Mouse (Mus musculus): Measurements from ENCODE around the gene Ephb2. TPM values are rescaled to one million over a fixed set of nuclear protein-coding genes. Genes with fewer than 3 reads are reported as not detected.

The Ephb2 gene
- polyA plus RNA-seq, 1 experiment from 2014 or later: 0.07 TPM

DNA sequence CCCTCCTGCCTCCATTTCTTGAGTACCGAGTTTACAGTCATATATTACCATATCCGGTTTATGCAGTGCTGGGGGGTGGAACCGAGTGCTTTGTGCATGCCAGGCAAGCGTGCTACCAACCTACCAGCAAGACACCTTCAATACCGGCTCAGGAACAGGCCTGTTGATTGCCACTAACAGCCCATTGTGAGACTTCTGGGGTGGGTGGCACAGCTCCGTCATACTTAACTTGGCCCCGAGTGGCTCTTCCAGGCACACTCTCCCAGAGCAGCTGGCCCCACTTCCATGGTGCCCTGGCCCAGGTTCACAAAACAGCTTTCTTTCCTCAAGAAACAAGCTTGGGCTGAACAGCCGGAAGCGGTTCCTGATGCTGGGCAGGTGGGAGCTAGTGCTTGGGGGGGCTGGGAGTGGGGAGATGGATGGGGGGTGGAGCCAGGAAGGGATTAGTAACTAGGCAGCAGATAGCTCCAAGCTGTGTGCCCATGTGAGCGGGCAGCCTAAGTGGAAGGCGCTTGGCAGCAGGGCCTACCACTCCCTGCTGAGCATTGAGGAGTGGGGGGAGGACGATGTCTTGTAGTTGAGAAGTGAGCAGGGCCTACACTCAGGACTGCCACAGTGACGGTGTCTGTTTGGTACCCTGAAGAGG is 183.8 kb downstream of the Ephb2 start:
- Histone ChIP-seq H3K4me3 (ENCODE audit: inconsistent target) (no peak overlapping the region), H3K36me3 (ENCODE audit: inconsistent target) (no peaks in the 10 kb centered on the region), H3K27ac (no peak overlapping the region), H3K79me2 (ENCODE audit: inconsistent target) (no peaks in the 10 kb centered on the region)
- WGBS (ENCODE audit: missing documents): 88% methylated on average over 13 of the region's 13 CpGs

DNA sequence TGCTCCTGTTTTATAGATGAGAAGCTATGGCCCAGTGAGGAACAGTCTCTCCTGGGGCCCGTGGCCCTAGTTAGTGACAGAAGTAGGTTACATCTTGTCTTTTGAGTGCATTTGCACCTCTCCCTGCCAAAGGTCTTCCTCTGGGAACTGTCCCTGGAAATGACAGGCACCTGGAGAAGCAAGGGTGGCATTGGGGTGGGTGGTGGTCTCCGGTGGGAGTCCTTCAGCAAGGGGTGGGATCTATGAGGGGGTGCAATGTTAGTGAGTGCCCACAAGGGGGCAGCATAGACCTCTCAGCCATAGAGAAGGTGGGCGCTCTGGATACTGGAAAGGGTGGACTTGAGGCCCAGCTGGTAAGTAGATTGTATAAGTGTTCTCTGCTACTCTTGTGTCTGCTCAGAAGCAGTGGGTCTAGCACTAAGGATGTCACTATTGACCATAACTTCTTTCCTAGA is 184.4 kb downstream of the Ephb2 start:
- no peak overlapping the region for H3K27ac ChIP-seq
- H3K79me2 ChIP-seq (ENCODE audit: inconsistent target): no peaks in the 10 kb centered on the region
- 73% methylated on average over 2 of the region's 3 CpGs for WGBS (ENCODE audit: missing documents)
- H3K4me3 ChIP-seq (ENCODE audit: inconsistent target): no peak overlapping the region
- no peaks in the 10 kb centered on the region for H3K36me3 ChIP-seq (ENCODE audit: inconsistent target)

DNA sequence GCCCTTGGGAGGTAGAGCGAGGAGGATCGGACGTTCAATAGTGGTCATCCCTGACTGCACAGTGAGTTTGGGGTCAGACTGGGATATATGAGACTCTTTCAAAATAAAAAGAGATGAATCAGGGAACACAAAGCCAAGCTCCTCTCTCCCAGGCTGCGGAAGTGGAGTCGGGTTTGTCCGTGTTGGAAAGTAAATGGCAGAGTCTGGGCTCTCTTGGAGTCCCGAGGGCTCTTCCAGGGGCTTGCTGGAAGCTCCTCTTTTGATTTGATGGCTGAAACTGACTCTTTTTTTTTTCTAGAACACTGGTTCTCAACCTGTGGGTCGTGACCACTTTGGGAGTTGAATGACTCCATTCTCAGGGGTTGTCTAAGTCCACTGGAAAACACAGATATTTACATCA is 185.5 kb downstream of the Ephb2 start:
- no peak overlapping the region for H3K4me3 ChIP-seq (ENCODE audit: inconsistent target)
- H3K79me2 ChIP-seq (ENCODE audit: inconsistent target): no peaks in the 10 kb centered on the region
- WGBS (ENCODE audit: missing documents): 93% methylated on average over 8 of the region's 8 CpGs
- H3K27ac ChIP-seq: no peak overlapping the region
- H3K36me3 ChIP-seq (ENCODE audit: inconsistent target): no peaks in the 10 kb centered on the region

DNA sequence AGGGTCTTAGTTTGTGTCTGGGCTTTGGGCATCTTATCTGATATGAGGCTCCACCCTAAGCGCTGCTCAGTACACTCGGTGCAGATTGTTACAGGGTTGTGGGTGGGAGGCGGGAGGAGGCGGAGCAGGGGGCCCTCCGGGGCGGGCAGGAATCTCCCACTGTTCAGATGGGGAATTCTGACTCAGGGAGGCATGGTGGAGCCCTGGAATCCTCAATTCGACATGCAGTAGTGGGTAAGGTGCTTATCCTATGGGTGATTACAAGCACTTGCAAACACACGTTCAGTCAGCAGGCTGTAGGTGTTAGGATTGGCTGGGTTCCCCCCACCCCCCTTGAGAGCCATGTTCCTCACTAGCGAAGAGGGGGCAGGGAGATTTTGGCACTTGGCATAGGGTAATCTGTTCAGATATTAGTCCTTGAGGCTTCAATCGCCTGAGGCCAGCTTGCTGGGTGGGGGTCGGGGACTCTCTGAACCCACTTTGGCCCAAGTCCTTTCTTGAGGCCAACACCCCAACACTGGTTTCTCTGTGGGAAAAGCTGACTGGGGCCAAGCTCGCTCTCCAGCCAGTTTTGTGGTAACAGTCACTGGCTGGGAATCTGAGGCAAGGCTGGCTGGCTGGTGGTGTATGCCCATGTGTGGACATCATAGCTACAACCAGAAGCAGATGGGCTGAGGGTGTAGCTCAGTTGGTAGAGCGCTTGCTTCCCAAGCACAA is 186.2 kb downstream of the Ephb2 start:
- Histone ChIP-seq H3K79me2 (ENCODE audit: inconsistent target) (no peaks in the 10 kb centered on the region), H3K4me3 (ENCODE audit: inconsistent target) (no peak overlapping the region), H3K27ac (no peak overlapping the region), H3K36me3 (ENCODE audit: inconsistent target) (no peaks in the 10 kb centered on the region)
- whole genome bisulfite sequencing (ENCODE audit: missing documents): 83% methylated on average over 12 of the region's 13 CpGs

GRCm38 (mm10) chr4:136648922-136649479 is 186.8 kb downstream of the Ephb2 start:
- H3K27ac ChIP-seq: no peak overlapping the region
- no peak overlapping the region for H3K4me3 ChIP-seq (ENCODE audit: inconsistent target)
- no peaks in the 10 kb centered on the region for H3K79me2 ChIP-seq (ENCODE audit: inconsistent target)
- no peaks in the 10 kb centered on the region for H3K36me3 ChIP-seq (ENCODE audit: inconsistent target)
- WGBS (ENCODE audit: missing documents): 50% methylated on average over 11 of the region's 11 CpGs

GRCm38 (mm10) chr4:136638890-136639289 is 196.9 kb downstream of the Ephb2 start:
- Histone ChIP-seq H3K27ac (no peak overlapping the region), H3K79me2 (ENCODE audit: inconsistent target) (no peaks in the 10 kb centered on the region), H3K4me3 (ENCODE audit: inconsistent target) (no peak overlapping the region), H3K36me3 (ENCODE audit: inconsistent target) (no peaks in the 10 kb centered on the region)
- WGBS (ENCODE audit: missing documents): 41% methylated on average over 10 of the region's 10 CpGs

DNA sequence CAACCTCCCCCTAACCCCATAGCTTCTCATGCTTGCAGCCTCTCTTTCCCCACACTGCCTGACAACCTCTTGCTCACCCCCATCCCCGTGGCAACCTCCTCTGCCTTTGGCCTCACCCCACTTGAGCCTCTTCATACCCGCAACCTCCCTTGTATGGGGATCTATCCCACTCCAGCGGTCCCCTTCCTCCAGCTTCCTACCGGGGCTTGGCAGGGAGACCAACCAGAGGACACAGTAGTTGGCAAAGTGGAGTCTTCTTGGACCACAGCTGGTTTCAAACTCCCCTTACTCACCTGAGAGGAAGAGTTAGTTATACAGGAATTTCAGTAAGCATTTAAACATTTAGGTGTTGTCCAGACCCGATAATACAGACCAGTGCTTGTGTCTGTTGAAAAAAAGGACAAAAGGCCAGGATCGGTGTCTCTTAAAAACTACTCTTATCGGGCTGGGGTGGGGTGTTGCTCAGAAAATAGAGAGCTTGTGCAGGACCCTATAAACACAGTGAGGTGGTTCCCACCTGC is 197.5 kb downstream of the Ephb2 start:
- Histone ChIP-seq H3K79me2 (ENCODE audit: inconsistent target) (no peaks in the 10 kb centered on the region), H3K4me3 (ENCODE audit: inconsistent target) (no peak overlapping the region), H3K27ac (no peak overlapping the region), H3K36me3 (ENCODE audit: inconsistent target) (no peaks in the 10 kb centered on the region)
- WGBS (ENCODE audit: missing documents): 84% methylated on average over 7 of the region's 7 CpGs

DNA sequence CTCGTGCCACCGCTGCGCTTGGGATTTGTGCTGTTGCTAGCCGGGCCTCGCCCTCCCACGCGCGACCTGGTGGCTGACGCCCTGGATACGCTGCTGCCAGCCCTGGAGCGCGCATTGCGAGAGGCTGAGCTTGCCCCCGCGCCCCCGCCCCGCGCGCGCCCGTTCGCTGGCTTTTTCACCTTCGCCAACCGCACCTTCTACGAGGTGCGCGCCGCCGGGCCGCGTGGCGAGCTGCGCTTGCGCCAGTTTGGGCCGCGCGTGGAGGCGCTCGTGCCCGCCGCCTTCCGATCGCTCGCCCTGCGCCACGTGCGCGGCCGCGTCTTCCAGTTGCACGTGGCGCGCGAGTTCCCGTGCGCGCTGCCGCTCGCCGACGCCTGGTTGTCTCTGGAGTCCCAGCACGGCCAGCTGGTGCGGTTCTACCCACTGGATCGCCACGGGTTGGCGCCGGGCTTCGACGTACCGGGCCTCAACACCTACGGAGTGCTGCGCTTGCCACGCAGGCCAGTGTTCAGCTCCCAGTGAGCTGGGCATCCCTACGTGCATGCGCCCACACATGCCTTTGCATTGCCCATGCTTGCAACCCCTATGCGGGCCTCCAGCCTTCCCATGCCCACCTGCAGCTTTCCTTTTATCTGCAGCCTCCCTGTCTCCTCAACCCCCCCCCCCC is 198.1 kb downstream of the Ephb2 start:
- H3K36me3 ChIP-seq (ENCODE audit: inconsistent target): no peaks in the 10 kb centered on the region
- WGBS (ENCODE audit: missing documents): 5% methylated on average over 59 of the region's 76 CpGs
- H3K27ac ChIP-seq: no peak overlapping the region
- H3K4me3 ChIP-seq (ENCODE audit: inconsistent target): no peak overlapping the region
- no peaks in the 10 kb centered on the region for H3K79me2 ChIP-seq (ENCODE audit: inconsistent target)

DNA sequence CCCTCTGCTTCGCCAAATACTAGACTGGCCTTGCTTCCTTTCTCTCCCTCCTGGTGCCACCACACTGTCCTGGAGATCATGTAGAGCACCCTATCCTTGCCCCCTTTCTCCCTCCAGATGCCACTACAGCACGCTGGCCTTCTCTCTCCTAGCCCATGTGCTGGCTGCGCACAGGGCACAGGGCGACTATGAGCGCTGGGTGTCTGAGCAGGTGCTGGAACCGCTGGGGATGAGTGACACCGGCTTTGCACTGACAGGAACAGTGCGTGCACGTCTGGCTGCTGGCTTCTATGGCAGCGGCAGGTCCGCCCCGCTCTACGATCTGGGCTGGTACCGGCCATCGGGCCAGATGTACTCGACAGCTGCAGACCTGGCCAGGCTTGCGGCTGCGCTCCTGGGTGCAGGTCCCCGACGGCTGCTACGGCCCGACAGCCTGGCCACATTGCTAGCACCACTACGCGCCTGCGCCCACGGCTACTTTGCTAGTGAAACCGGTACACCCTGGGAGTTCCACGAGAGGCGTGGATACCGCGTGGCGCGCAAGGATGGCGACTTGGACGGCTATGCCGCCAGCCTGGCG is 198.7 kb downstream of the Ephb2 start:
- no peak overlapping the region for H3K4me3 ChIP-seq (ENCODE audit: inconsistent target)
- no peak overlapping the region for H3K27ac ChIP-seq
- H3K79me2 ChIP-seq (ENCODE audit: inconsistent target): no peaks in the 10 kb centered on the region
- no peaks in the 10 kb centered on the region for H3K36me3 ChIP-seq (ENCODE audit: inconsistent target)
- 29% methylated on average over 37 of the region's 37 CpGs for WGBS (ENCODE audit: missing documents)

DNA sequence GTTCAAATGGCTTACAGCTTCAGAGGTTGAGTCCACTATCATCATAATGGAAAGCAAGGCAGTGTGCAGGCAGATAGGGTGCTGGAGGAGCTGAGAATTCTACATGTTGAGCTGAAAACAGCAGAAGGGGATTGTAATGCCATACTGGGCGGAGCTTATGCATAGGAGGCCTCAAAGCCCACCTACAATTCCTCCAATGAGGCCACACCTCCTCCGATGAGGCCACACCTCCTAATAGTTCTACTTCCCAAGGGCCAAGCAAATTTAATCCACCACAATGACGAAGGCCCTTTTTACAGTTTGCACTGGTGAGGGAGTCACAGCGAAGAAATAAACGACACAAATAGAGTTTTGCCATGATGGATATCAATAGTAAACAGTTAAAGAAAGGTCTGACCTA is 199.3 kb downstream of the Ephb2 start:
- H3K27ac ChIP-seq: no peak overlapping the region
- H3K79me2 ChIP-seq (ENCODE audit: inconsistent target): no peaks in the 10 kb centered on the region
- 84% methylated on average over 5 of the region's 5 CpGs for WGBS (ENCODE audit: missing documents)
- no peak overlapping the region for H3K4me3 ChIP-seq (ENCODE audit: inconsistent target)
- H3K36me3 ChIP-seq (ENCODE audit: inconsistent target): no peaks in the 10 kb centered on the region

- Histone ChIP-seq H3K79me2 (ENCODE audit: inconsistent target) (no peaks in the 10 kb centered on the region), H3K4me3 (ENCODE audit: inconsistent target) (no peak overlapping the region), H3K27ac (no peak overlapping the region), H3K36me3 (ENCODE audit: inconsistent target) (no peaks in the 10 kb centered on the region)
Measured at GRCm38 (mm10) chr4:136635995-136636394, 199.8 kb downstream of the Ephb2 start.

GRCm38 (mm10) chr4:136631237-136631994 is 204.4 kb downstream of the Ephb2 start:
- no peaks in the 10 kb centered on the region for H3K36me3 ChIP-seq (ENCODE audit: inconsistent target)
- H3K79me2 ChIP-seq (ENCODE audit: inconsistent target): no peaks in the 10 kb centered on the region
- H3K4me3 ChIP-seq (ENCODE audit: inconsistent target): no peak overlapping the region
- H3K27ac ChIP-seq: no peak overlapping the region
- 85% methylated on average over 9 of the region's 11 CpGs for WGBS (ENCODE audit: missing documents)

DNA sequence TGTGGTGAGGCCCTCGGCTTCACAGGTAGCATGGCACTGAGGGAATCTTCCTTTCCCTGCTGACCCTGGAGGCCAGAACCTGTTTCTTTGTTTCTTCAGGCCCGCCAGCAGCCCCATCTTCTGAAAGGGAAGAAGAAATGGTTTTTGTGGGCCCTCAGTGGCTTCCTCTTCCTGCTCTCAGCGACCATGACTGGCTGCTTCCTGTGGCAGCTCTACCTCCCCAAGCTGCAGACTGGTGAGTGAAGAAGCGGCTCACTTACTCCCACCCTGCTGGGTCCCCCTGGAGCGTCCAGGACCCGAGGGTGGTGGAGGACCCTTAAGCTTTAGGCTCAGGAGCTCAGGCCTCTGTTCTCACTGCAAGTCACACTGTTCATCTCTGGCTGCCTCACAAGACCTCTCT is 209.2 kb downstream of the Ephb2 start:
- no peak overlapping the region for H3K27ac ChIP-seq
- no peaks in the 10 kb centered on the region for H3K79me2 ChIP-seq (ENCODE audit: inconsistent target)
- H3K4me3 ChIP-seq (ENCODE audit: inconsistent target): no peak overlapping the region
- WGBS (ENCODE audit: missing documents): 15% methylated on average over 6 of the region's 6 CpGs
- no peaks in the 10 kb centered on the region for H3K36me3 ChIP-seq (ENCODE audit: inconsistent target)

GRCm38 (mm10) chr4:136622388-136622787 is 213.4 kb downstream of the Ephb2 start, which contains the start of gene Lactbl1:
Gene Lactbl1, plus strand, starts transcription at chr4:136622621.
- 86% methylated on average over 4 of the region's 6 CpGs for WGBS (ENCODE audit: missing documents)
- no peaks in the 10 kb centered on the region for H3K79me2 ChIP-seq (ENCODE audit: inconsistent target)
- H3K27ac ChIP-seq: no peak within 1 kb of the TSS
- no peaks in the 10 kb centered on the region for H3K36me3 ChIP-seq (ENCODE audit: inconsistent target)
- no peak within 1 kb of the TSS for H3K4me3 ChIP-seq (ENCODE audit: inconsistent target)
